Mouse (Mus musculus) midbrain, postnatal 0 days (tissue): Measurements from ENCODE around the gene Lmbr1. TPM values are rescaled to one million over a fixed set of nuclear protein-coding genes. Genes with fewer than 3 reads are reported as not detected.

Experiments
- ATAC-seq: fragments of 200-750 bp; cut with Nextera tagmentation; 2 replicates; pipeline ENCODE4 v1.8.0; 2017; ENCODE audit warnings: moderate number of reproducible peaks, mild to moderate bottlenecking, moderate TSS enrichment, moderate library complexity; ENCODE audit not compliant: low FRiP score
- DNase-seq: peaks from one replicate; pipeline ENCODE4 v3.0.0-alpha.2; 2015; ENCODE audit warnings: low spot score
- H3K27ac ChIP-seq: fragments of 300-500 bp; sonication (generic); 2 replicates; pipeline ENCODE4 v1.5.1; 2014; ENCODE audit warnings: low read depth, mild to moderate bottlenecking, low read length, mixed read lengths
- H3K27me3 ChIP-seq: fragments of 300-500 bp; sonication (generic); 2 replicates; pipeline ENCODE4 v1.6.1; 2014; ENCODE audit warnings: low read length, control low read depth, mixed read lengths; ENCODE audit not compliant: insufficient read depth
- H3K36me3 ChIP-seq: fragments of 300-500 bp; sonication (generic); 2 replicates; pipeline ENCODE4 v1.6.1; 2014; ENCODE audit warnings: low read length, control low read depth, mixed read lengths; ENCODE audit not compliant: insufficient read depth
- H3K4me1 ChIP-seq: fragments of 300-500 bp; sonication (generic); 2 replicates; pipeline ENCODE4 v1.6.1; 2014; ENCODE audit warnings: mild to moderate bottlenecking, control low read depth, antibody characterized with exemption, low read length, mixed read lengths; ENCODE audit not compliant: insufficient read depth
- H3K4me2 ChIP-seq: fragments of 300-500 bp; sonication (generic); 2 replicates; pipeline ENCODE4 v1.6.1; 2014; ENCODE audit warnings: low read depth, mild to moderate bottlenecking, low read length, mixed read lengths; ENCODE audit not compliant: poor library complexity, severe bottlenecking
- H3K4me3 ChIP-seq: fragments of 300-500 bp; sonication (generic); 2 replicates; pipeline ENCODE4 v1.5.1; 2014; ENCODE audit warnings: low read depth, mild to moderate bottlenecking, low read length, moderate library complexity
- H3K9ac ChIP-seq: fragments of 300-500 bp; sonication (generic); replicated peaks from 2 replicates; pipeline ENCODE4 v1.6.1; 2014; ENCODE audit warnings: mild to moderate bottlenecking, low read length, moderate library complexity, mixed read lengths; ENCODE audit not compliant: poor library complexity, severe bottlenecking
- H3K9me3 ChIP-seq: fragments of 300-500 bp; sonication (generic); 2 replicates; pipeline ENCODE4 v1.6.1; 2016; ENCODE audit warnings: low read length, control low read depth
- CTCF ChIP-seq: IDR thresholded peaks from 2 replicates; pipeline ENCODE4 v1.5.1; 2016; ENCODE audit warnings: antibody characterized with exemption, mild to moderate bottlenecking
- WGBS: fragments of 180-500 bp; shearing (Covaris S2); extraction: QIAGEN DNeasy Blood & Tissue Kit; methylation state at CpG from one replicate; pipeline ENCODE4 v1.1.7; 2014; 5-methylcytosine and 5-hydroxymethylcytosine counted together
- microRNA-seq: library from miRNA; unstranded; fragments of <30 nt; microRNA quantifications from one replicate; pipeline ENCODE4, GENCODE M21; 2016; ENCODE audit warnings: borderline number of aligned reads
- polyA plus RNA-seq: library from polyadenylated mRNA; unstranded; fragments of >200 nt; fragmentation: Nextera tagmentation; extraction: Ambion mirVana; gene quantifications from 2 replicates; pipeline ENCODE4 v1.2.1, GENCODE M21; 2015
- total RNA-seq: library from RNA; depleted of rRNA; stranded (reverse); fragments of >200 nt; gene quantifications from 2 replicates; pipeline ENCODE4 v1.2.3, GENCODE M21; 2014; rRNA removed

The Lmbr1 gene
- total and polyA plus RNA-seq, 2 experiments from 2014 or later = 32.3 to 44.0 TPM

DNA sequence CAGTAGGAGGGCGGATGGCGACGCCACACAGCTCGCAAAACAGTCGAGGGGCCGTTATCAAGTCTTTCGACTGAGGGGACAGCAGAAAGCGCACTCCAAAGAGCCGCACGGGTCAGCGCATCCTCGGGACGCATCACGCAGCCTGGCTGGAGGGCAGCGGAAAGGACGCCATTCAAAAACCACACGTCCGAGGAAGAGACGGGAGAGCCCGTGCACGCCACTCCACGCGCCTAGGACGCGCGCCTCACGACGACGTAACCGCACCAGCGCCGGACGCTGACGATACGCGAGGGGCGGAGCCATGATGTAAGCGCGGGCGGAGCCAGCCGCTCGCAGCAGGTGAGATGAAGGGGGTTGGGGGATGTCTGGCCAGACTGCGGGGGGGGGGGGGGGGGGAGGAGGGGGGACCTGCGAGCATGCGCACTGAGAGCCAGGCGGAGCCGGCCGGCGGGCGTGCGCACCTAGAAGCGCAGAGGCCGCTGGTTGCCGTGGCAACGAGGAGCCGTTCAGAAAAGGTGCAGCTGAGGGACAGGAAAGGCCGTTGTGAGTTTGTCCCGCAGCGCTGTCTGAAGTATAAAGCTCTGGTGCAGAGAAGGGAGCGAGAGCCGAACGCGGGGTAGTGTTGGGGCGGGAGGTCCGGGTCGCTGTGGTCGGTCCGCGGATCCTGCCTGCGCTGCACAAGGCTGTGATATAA is 182.5 kb downstream of the Lmbr1 start, which contains the start of gene Rnf32:
Gene Rnf32 (plus strand): TSS at position 423 of the 694 bp plus-strand sequence.
- peak within 1 kb of the TSS; percentile 69 for H3K9ac ChIP-seq
- no peak for TF ChIP-seq CTCF
- no peaks in the 10 kb centered on the region for H3K36me3 ChIP-seq
- under 1% methylated on average over 64 of the region's 70 CpGs for WGBS
- peak within 1 kb of the TSS; percentile 83 for H3K27ac ChIP-seq
- H3K27me3 ChIP-seq = no peaks in the 10 kb centered on the region
- H3K4me1 ChIP-seq = peaks cover 5% of the 10 kb centered on the region; the same call in 1 of the 2 replicates
- peak within 1 kb of the TSS; percentile 62 for H3K4me2 ChIP-seq
- ATAC-seq (peak; percentile 98), DNase-seq (peak; percentile 96)
- H3K4me3 ChIP-seq = peak within 1 kb of the TSS; percentile 57
- no peaks in the 10 kb centered on the region for H3K9me3 ChIP-seq

DNA sequence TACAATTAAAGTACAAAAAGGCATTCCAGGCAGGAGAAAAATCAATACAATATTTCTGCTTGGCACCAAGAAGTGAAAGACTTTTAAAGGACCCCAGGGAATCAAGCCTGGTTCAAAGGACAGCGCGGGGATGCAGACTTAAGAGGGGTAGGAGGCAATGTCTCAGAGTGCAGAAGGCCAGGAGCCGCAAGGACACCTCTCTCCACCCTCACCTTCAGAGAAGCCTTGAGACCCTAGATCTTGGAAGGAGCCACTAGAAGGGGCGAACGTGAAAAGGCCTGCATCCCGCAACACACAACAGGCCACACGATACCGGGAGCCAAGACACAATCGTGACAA is 183.0 kb downstream of the Lmbr1 start:
- H3K27me3 ChIP-seq = no peaks in the 10 kb centered on the region
- no peaks in the 10 kb centered on the region for H3K9me3 ChIP-seq
- 3% methylated on average over 9 of the region's 9 CpGs for WGBS
- ATAC-seq (no peak; the same call in 1 of the 2 replicates), DNase-seq (no peak)
- H3K4me2 ChIP-seq = peak overlapping the region; percentile 62
- peak overlapping the region; percentile 57 for H3K4me3 ChIP-seq
- peak overlapping the region; percentile 83 for H3K27ac ChIP-seq
- H3K9ac ChIP-seq = peak overlapping the region; percentile 64
- H3K4me1 ChIP-seq = peaks cover 5% of the 10 kb centered on the region; the same call in 1 of the 2 replicates
- TF ChIP-seq CTCF = no peak
- H3K36me3 ChIP-seq = no peaks in the 10 kb centered on the region

DNA sequence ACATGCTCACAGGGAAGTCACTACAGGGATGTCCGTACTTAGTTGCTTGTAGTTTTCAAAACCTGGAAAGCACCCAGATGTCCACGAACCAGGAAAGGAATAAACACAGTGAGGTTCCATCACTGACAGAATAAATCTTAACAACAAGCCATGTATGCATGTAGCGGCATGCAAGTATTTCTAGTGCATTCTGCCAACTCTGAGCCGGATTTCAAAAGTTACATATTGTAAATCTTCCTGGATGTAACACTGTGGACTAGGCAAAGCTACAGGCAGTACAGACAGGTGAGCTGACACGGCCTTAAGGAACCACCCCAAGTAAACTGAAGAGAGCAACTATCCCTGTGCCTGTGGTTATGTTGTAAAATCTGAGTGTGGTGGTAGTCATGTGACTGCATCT is 191.4 kb downstream of the Lmbr1 start:
- Histone ChIP-seq H3K27ac (no peak overlapping the region), H3K9ac (no peak overlapping the region), H3K27me3 (no peaks in the 10 kb centered on the region), H3K4me2 (no peak overlapping the region), H3K36me3 (no peaks in the 10 kb centered on the region), H3K4me1 (no peaks in the 10 kb centered on the region), H3K4me3 (no peak overlapping the region), H3K9me3 (no peaks in the 10 kb centered on the region)
- DNase-seq (no peak), ATAC-seq (no peak)
- WGBS = 86% methylated on average over 5 of the region's 5 CpGs
- no peak for TF ChIP-seq CTCF

Small RNA genes within 50 kb of the gene (microRNA-seq; reads per million reads assigned to microRNA genes)
- gene Gm23801 = not detected

Other genes with a start within 250 kb of the Lmbr1 start
- 12.7 and 13.6 TPM in 2 replicates for gene Rnf32, start 182.4 kb downstream of the Lmbr1 start, total RNA-seq
- gene Rnf32, start 182.4 kb downstream of the Lmbr1 start, polyA plus RNA-seq = 12.3 and 12.5 TPM in 2 replicates
- gene Nom1, start 56.3 kb upstream of the Lmbr1 start, total RNA-seq = 11.4 and 13.6 TPM in 2 replicates
- gene Nom1, start 56.3 kb upstream of the Lmbr1 start, polyA plus RNA-seq = 12.5 and 12.6 TPM in 2 replicates
- gene Mnx1, start 100.1 kb upstream of the Lmbr1 start, total RNA-seq = not detected in 2 replicates
- gene Mnx1, start 100.1 kb upstream of the Lmbr1 start, polyA plus RNA-seq = not detected in 2 replicates
- gene Ube3c, start 190.9 kb upstream of the Lmbr1 start, total RNA-seq = 76.3 and 89.4 TPM in 2 replicates
- gene Ube3c, start 190.9 kb upstream of the Lmbr1 start, polyA plus RNA-seq = 32.6 and 38.0 TPM in 2 replicates